Mouse (Mus musculus): ENCODE results near the gene Hes1. TPM values are rescaled to one million over a fixed set of nuclear protein-coding genes. Genes with fewer than 3 reads are reported as not detected.

The Hes1 gene
- polyA plus RNA-seq, 1 experiment from 2014 or later, result 28.8 TPM

DNA sequence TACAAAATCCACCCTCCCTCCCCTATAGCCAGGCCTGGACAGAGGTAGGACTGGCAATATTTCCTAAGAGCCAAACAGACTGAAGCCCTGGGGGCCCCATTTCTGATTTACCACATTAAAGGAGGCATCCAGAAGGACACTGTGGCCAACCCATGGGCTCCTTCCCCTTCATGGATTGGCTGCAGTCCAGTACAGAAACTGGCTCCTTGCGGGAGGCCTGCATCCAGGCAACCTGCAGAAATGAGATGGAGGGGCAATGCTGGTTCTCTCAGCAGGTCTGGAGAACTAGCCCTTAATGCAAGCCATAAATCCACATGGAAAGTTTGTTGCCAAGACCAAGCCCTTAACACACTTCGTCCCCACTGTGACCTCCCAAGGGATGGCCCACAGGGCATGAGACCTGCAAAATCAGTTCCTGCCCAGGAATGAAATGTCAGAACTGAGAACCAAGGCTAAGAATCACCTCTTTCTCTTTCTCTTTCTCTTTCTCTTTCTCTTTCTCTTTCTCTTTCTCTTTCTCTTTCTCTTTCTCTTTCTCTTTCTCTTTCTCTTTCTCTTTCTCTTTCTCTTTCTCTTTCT is 31.8 kb upstream of the Hes1 start:
- Histone ChIP-seq H3K27me3 (ENCODE audit: control insufficient read depth, insufficient read depth, low read length) (peaks cover 5% of the 10 kb centered on the region; the same call in 1 of the 2 replicates), H3K4me3 (ENCODE audit: low read depth, low read length) (no peak overlapping the region), H3K4me2 (replicated peaks; ENCODE audit: low read depth, low read length) (no peak overlapping the region), H3K36me3 (ENCODE audit: control insufficient read depth, insufficient read depth, low read length) (no peaks in the 10 kb centered on the region), H3K9me3 (ENCODE audit: control insufficient read depth, low read length) (no peaks in the 10 kb centered on the region), H3K9ac (ENCODE audit: low read depth, low read length) (no peak overlapping the region), H3K4me1 (replicated peaks; ENCODE audit: control insufficient read depth, insufficient read depth, low read length) (peaks cover 2% of the 10 kb centered on the region), H3K27ac (ENCODE audit: low read depth, low read length) (no peak overlapping the region)
- DNase-seq (ENCODE audit: low spot score) (no peak), ATAC-seq (ENCODE audit: low FRiP score) (no peak)
- 80% methylated on average over 2 of the region's 2 CpGs for WGBS

DNA sequence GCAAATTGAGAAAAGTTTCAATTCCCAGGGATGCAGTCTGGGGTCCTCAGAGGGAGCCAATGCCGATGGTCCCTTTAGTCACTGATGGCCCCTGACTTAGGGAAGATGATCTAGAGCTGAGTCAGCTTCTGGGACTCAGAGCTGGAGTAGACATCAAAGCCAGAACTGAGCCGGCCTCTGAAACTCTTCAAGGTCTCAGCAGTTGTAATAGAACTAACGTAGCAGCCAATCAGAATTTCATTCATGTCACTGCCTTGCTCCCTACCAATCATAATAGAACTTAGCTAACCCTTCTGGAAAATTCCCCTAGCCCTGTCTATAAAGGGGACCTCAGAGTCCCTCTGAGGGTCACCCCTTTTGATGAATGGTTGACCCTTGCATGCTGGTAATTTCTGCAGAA is 30.8 kb upstream of the Hes1 start:
- no peak for ATAC-seq (ENCODE audit: low FRiP score)
- no peaks in the 10 kb centered on the region for H3K9me3 ChIP-seq (ENCODE audit: control insufficient read depth, low read length)
- H3K36me3 ChIP-seq (ENCODE audit: control insufficient read depth, insufficient read depth, low read length), result no peaks in the 10 kb centered on the region
- H3K9ac ChIP-seq (ENCODE audit: low read depth, low read length), result no peak overlapping the region
- WGBS, result 76% methylated on average over 3 of the region's 3 CpGs
- H3K27ac ChIP-seq (ENCODE audit: low read depth, low read length), result no peak overlapping the region
- H3K27me3 ChIP-seq (ENCODE audit: control insufficient read depth, insufficient read depth, low read length), result peaks cover 10% of the 10 kb centered on the region
- H3K4me1 ChIP-seq (replicated peaks; ENCODE audit: control insufficient read depth, insufficient read depth, low read length), result no peaks in the 10 kb centered on the region
- no peak overlapping the region for H3K4me3 ChIP-seq (ENCODE audit: low read depth, low read length)
- no peak overlapping the region for H3K4me2 ChIP-seq (replicated peaks; ENCODE audit: low read depth, low read length)
- no peak for DNase-seq (ENCODE audit: low spot score)

DNA sequence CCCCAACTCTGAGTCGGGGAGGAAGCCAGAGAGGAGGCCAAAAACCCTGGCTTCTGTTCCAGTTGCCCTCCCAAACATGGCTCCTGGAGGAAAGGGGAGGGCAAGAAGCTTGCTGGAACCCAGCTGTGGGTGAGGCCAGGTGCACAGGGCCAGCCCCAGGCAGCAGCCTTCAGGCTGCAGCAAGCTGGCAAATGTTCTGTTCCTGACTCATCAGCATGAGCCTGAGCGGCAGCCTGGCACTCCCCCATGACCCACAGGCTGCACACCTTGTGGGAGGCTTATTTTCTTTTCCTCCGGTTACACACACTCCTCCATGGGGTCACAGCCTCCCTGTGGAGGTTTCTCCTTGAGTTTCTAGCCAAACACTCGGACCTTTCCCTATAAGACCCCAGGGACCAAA is 30.2 kb upstream of the Hes1 start:
- Histone ChIP-seq H3K4me3 (ENCODE audit: low read depth, low read length) (no peak overlapping the region), H3K4me1 (replicated peaks; ENCODE audit: control insufficient read depth, insufficient read depth, low read length) (peaks cover 3% of the 10 kb centered on the region; the same call in 1 of the 2 replicates), H3K27me3 (ENCODE audit: control insufficient read depth, insufficient read depth, low read length) (peaks cover 10% of the 10 kb centered on the region), H3K9ac (ENCODE audit: low read depth, low read length) (no peak overlapping the region), H3K9me3 (ENCODE audit: control insufficient read depth, low read length) (no peaks in the 10 kb centered on the region), H3K27ac (ENCODE audit: low read depth, low read length) (no peak overlapping the region), H3K4me2 (replicated peaks; ENCODE audit: low read depth, low read length) (no peak overlapping the region), H3K36me3 (ENCODE audit: control insufficient read depth, insufficient read depth, low read length) (no peaks in the 10 kb centered on the region)
- 45% methylated on average over 4 of the region's 4 CpGs for WGBS
- DNase-seq (ENCODE audit: low spot score), result no peak
- ATAC-seq (ENCODE audit: low FRiP score), result no peak

DNA sequence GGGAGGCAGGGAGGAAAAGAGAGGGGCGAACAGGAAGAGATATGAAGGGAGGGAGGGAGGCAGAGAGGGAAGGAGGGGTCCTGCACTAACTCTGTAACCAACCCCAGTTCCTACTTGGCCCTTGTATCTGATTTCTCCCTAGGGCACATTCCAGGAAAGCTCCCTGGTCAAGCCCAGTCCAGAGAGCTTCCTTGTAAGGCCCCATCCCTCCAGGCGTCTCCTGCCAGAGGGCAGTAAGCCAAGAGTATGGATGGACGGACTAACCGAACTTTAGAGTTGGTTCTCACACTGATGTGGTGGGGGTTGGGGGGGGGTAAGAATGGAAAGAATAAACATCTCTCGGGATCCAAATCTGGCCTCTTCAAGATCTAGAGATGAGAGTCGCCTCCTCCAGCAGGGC is 29.7 kb upstream of the Hes1 start:
- DNase-seq (ENCODE audit: low spot score) (no peak), ATAC-seq (ENCODE audit: low FRiP score) (no peak)
- H3K4me2 ChIP-seq (replicated peaks; ENCODE audit: low read depth, low read length), result no peak overlapping the region
- peaks cover 10% of the 10 kb centered on the region for H3K27me3 ChIP-seq (ENCODE audit: control insufficient read depth, insufficient read depth, low read length)
- WGBS, result 57% methylated on average over 6 of the region's 6 CpGs
- no peak overlapping the region for H3K4me3 ChIP-seq (ENCODE audit: low read depth, low read length)
- no peak overlapping the region for H3K9ac ChIP-seq (ENCODE audit: low read depth, low read length)
- no peaks in the 10 kb centered on the region for H3K9me3 ChIP-seq (ENCODE audit: control insufficient read depth, low read length)
- H3K36me3 ChIP-seq (ENCODE audit: control insufficient read depth, insufficient read depth, low read length), result no peaks in the 10 kb centered on the region
- peaks cover 3% of the 10 kb centered on the region; the same call in 1 of the 2 replicates for H3K4me1 ChIP-seq (replicated peaks; ENCODE audit: control insufficient read depth, insufficient read depth, low read length)
- no peak overlapping the region for H3K27ac ChIP-seq (ENCODE audit: low read depth, low read length)

DNA sequence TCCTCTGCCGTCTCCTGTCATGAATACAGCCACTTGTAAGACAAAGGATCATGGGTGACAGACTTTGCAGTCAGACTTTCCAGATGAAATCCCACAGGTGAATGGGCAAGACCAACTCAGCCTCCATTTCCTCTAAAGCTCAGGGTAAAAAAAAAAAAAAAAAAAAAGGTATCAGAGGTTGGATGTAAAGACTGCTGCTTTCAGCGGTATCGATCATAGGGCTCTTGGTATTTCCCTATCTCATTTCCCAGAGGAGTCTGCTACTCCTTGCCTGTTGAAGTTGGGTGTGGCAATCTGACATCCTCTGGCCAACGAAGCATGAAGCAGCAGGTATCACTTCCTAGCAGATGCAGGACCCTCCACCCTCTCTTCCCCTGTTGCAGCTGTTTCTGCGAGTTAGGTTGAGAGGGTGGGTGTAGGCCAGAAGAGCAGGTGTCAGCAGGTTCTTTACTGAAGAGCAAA is 29.2 kb upstream of the Hes1 start:
- H3K4me3 ChIP-seq (ENCODE audit: low read depth, low read length), result no peak overlapping the region
- H3K4me1 ChIP-seq (replicated peaks; ENCODE audit: control insufficient read depth, insufficient read depth, low read length), result peaks cover 3% of the 10 kb centered on the region; the same call in 1 of the 2 replicates
- no peak overlapping the region for H3K9ac ChIP-seq (ENCODE audit: low read depth, low read length)
- peaks cover 12% of the 10 kb centered on the region for H3K27me3 ChIP-seq (ENCODE audit: control insufficient read depth, insufficient read depth, low read length)
- H3K4me2 ChIP-seq (replicated peaks; ENCODE audit: low read depth, low read length), result no peak overlapping the region
- H3K9me3 ChIP-seq (ENCODE audit: control insufficient read depth, low read length), result no peaks in the 10 kb centered on the region
- DNase-seq (ENCODE audit: low spot score), result no peak
- no peaks in the 10 kb centered on the region for H3K36me3 ChIP-seq (ENCODE audit: control insufficient read depth, insufficient read depth, low read length)
- 84% methylated on average over 5 of the region's 5 CpGs for WGBS
- ATAC-seq (ENCODE audit: low FRiP score), result no peak
- H3K27ac ChIP-seq (ENCODE audit: low read depth, low read length), result no peak overlapping the region

DNA sequence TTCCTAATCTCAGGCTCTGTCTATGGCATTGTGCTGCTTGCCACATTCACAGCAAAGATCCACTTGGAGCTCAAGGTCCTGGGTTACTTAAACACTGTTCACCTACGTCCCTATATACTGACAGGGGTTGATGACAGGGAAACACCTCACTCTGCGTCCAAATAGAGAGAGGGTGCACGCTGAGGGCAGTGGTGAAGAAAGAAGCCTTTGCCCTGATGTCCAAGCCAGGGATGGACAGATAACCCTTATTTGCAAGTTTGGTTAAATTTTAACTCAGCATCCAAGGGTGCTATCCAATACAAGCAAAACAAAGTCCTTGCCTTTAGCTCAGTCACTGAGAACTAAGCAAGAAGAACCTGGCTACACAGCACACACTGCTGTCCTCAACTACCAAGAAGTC is 28.1 kb upstream of the Hes1 start:
- peaks cover 18% of the 10 kb centered on the region for H3K27me3 ChIP-seq (ENCODE audit: control insufficient read depth, insufficient read depth, low read length)
- WGBS, result 80% methylated on average over 3 of the region's 3 CpGs
- no peak overlapping the region for H3K27ac ChIP-seq (ENCODE audit: low read depth, low read length)
- no peak overlapping the region for H3K4me2 ChIP-seq (replicated peaks; ENCODE audit: low read depth, low read length)
- no peaks in the 10 kb centered on the region for H3K36me3 ChIP-seq (ENCODE audit: control insufficient read depth, insufficient read depth, low read length)
- DNase-seq (ENCODE audit: low spot score) (no peak), ATAC-seq (ENCODE audit: low FRiP score) (no peak)
- peaks cover 3% of the 10 kb centered on the region; the same call in 1 of the 2 replicates for H3K4me1 ChIP-seq (replicated peaks; ENCODE audit: control insufficient read depth, insufficient read depth, low read length)
- H3K9me3 ChIP-seq (ENCODE audit: control insufficient read depth, low read length), result no peaks in the 10 kb centered on the region
- H3K9ac ChIP-seq (ENCODE audit: low read depth, low read length), result no peak overlapping the region
- no peak overlapping the region for H3K4me3 ChIP-seq (ENCODE audit: low read depth, low read length)

DNA sequence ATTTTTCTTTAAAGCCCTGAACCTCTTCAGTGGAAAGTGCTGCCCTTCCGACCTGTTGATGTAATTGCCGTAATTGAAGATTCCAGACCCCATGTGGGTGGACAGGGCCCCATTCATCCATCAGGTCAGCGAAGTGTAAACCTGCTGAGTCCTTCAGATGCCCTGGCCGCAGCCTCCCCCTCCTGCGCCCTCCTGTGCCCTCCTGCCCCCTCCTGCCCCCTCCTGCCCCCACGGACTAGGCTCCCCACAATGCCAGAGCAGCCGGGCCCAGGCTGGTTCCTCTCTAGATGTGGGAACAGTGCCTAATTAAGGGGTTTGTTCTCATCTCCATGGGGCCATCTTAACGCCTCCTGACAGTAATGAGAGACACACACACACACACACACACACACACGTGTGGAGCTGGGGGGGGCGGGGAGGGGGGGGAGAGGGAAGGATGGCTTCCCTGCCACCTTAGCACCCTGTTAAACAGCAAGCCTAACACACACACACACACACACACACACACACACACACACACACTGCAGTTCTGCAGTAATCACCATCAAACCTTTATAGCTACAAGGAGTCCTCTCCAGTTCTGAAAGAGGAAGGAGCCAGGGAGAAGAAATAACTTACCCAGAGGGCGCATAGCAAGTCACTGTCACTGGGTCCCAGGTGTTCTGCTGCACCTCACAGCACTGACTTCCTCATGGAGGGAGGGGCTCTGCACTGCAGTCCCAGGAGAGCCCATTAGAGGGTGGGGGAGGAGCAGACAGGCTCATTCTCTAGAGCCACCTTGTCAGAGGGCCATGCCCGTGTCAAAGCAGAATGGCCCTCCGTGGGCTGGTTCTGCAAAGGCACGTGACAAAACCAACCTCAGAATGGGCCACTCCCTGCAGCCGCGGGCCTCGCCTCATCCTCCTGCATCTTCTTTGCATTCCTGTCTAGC is 25.3 kb upstream of the Hes1 start:
- no peak overlapping the region for H3K9ac ChIP-seq (ENCODE audit: low read depth, low read length)
- no peak overlapping the region for H3K4me2 ChIP-seq (replicated peaks; ENCODE audit: low read depth, low read length)
- H3K27ac ChIP-seq (ENCODE audit: low read depth, low read length), result no peak overlapping the region
- H3K27me3 ChIP-seq (ENCODE audit: control insufficient read depth, insufficient read depth, low read length), result peaks cover 16% of the 10 kb centered on the region
- DNase-seq (ENCODE audit: low spot score) (no peak), ATAC-seq (ENCODE audit: low FRiP score) (peak; percentile 35; the same call in 1 of the 2 replicates)
- H3K36me3 ChIP-seq (ENCODE audit: control insufficient read depth, insufficient read depth, low read length), result no peaks in the 10 kb centered on the region
- H3K4me3 ChIP-seq (ENCODE audit: low read depth, low read length), result no peak overlapping the region
- H3K4me1 ChIP-seq (replicated peaks; ENCODE audit: control insufficient read depth, insufficient read depth, low read length), result peaks cover 3% of the 10 kb centered on the region; the same call in 1 of the 2 replicates
- 10% methylated on average over 14 of the region's 17 CpGs for WGBS
- no peaks in the 10 kb centered on the region for H3K9me3 ChIP-seq (ENCODE audit: control insufficient read depth, low read length)

DNA sequence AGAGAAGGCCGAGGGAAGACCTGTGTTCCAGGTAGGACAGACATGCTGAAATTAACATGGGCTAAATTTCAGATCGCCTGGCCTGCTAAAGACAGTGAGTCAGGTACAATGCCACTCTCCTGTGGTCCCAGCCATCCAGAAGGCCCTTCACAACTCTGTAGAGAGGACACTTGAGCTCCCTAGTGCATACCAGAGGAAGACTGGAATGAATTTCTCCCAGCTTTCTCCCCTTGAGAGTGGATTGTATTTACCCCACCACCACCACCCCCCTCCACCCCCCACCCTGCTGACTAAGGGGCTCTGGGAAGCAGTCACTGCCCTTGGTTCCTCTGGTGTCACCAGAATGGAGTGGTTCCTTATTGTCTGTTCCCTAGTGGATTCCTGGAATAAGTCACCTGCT is 24.3 kb upstream of the Hes1 start:
- DNase-seq (ENCODE audit: low spot score), result no peak
- 63% methylated on average over 2 of the region's 2 CpGs for WGBS
- H3K27me3 ChIP-seq (ENCODE audit: control insufficient read depth, insufficient read depth, low read length), result peaks cover 15% of the 10 kb centered on the region
- no peak overlapping the region for H3K9ac ChIP-seq (ENCODE audit: low read depth, low read length)
- H3K9me3 ChIP-seq (ENCODE audit: control insufficient read depth, low read length), result no peaks in the 10 kb centered on the region
- H3K36me3 ChIP-seq (ENCODE audit: control insufficient read depth, insufficient read depth, low read length), result no peaks in the 10 kb centered on the region
- H3K27ac ChIP-seq (ENCODE audit: low read depth, low read length), result no peak overlapping the region
- H3K4me1 ChIP-seq (replicated peaks; ENCODE audit: control insufficient read depth, insufficient read depth, low read length), result peaks cover 3% of the 10 kb centered on the region; the same call in 1 of the 2 replicates
- H3K4me2 ChIP-seq (replicated peaks; ENCODE audit: low read depth, low read length), result no peak overlapping the region
- no peak for ATAC-seq (ENCODE audit: low FRiP score)
- no peak overlapping the region for H3K4me3 ChIP-seq (ENCODE audit: low read depth, low read length)
